Mouse (Mus musculus) kidney, postnatal 36 days (tissue): Measurements from ENCODE around the gene Pakap.

Source experiments
- DNase-seq, 2 experiments: peaks; one replicate each; pipeline ENCODE4 v3.0.0; 2021 to 2022; ENCODE audit warnings: mixed read lengths in 2 of 2

Gene Pakap

DNA sequence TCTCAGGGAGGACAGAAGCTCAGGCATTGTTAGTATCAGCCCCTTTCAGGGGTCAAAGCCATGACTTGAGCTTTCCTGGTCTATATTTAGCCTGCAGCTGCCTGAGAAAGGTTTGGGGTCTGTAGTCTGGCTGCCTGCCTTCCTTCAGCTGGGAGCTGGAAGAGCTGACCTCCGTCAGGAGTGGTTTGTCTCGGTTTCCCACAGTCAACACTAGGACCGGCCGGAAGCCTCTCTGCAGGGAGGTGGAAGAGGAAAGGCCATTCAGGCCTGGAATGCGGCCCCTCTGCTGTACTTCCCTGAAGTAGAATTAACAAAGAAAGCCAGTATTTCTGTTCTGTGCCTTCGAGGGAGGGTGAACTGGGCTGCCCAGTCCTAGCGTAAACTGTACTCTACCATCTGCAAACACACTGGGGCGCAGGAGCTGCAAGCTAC is 279.0 kb downstream of the Pakap start:
- peak; percentile 64 to 68 for DNase-seq

- DNase-seq = no peak
Measured at GRCm38 (mm10) chr4:57847676-57848075, 279.7 kb downstream of the Pakap start.

DNA sequence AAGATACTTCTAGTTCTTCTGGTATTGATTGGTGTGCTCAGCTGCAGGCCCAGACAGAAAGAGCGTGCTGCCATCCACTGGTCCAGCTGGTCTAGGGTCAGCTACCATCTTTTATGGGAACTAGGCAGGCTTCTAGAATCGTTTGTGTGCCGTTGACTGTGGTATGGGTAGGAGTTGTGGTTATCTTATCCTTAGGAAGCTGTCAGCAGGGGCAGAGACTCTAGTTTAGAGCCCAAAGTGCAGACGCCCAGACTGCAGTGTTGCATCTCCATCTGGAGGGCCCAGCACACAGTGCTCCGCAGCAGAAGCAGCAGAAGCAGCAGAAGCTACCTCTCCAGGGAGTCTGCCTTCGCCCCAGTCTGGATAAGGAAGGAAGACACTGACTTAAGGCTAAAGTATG is 281.5 kb downstream of the Pakap start:
- DNase-seq = peak in 1 of 2 experiments; percentile 19

GRCm38 (mm10) chr4:57851731-57852130 is 283.8 kb downstream of the Pakap start:
- peak in 1 of 2 experiments; percentile 1 for DNase-seq

GRCm38 (mm10) chr4:57852461-57853040 is 284.6 kb downstream of the Pakap start:
- DNase-seq = peak in 1 of 2 experiments; percentile 1

DNA sequence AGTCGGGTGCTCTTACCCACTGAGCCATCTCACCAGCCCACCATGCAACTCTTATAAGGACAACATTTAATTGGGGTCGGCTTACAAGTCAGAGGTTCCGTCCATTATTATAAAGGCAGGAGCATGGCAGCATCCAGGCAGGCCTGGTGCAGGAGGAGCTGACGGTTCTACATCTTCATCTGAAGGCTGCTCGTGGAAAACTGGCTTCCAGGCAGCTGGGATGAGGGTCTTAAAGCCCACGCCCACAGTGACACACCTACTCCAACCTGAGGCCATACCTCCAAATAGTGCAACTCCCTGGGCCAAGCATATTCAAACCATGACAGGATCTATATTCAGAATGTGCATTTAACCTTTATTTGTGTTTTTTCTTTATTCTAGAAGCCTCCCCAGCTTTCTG is 286.2 kb downstream of the Pakap start:
- peak in 1 of 2 experiments; percentile 0 for DNase-seq

DNA sequence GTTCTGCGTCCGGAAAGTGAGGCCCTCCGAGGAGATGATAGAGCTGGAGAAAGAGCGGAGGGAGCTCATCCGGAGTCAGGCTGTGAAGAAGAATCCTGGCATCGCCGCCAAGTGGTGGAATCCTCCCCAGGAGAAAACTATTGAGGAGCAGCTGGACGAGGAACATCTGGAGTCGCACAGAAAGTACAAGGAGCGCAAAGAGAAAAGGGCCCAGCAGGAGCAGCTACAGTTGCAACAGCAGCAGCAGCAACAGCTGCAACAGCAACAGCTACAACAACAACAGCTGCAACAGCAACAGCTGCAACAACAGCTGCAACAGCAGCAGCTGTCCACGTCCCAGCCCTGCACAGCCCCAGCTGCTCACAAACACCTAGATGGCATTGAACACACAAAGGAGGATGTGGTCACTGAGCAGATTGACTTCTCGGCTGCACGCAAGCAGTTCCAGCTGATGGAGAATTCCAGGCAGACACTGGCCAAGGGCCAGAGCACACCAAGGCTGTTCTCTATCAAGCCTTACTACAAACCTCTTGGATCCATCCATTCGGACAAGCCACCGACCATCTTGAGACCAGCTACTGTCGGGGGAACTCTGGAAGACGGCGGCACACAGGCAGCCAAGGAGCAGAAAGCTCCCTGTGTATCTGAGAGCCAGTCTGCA is 287.4 kb downstream of the Pakap start:
- DNase-seq = peak in 1 of 2 experiments; percentile 34

GRCm38 (mm10) chr4:57856673-57857072 is 288.7 kb downstream of the Pakap start:
- peak; percentile 61 to 63 for DNase-seq

GRCm38 (mm10) chr4:57860204-57860611 is 292.2 kb downstream of the Pakap start:
- DNase-seq = peak; percentile 64 to 72

DNA sequence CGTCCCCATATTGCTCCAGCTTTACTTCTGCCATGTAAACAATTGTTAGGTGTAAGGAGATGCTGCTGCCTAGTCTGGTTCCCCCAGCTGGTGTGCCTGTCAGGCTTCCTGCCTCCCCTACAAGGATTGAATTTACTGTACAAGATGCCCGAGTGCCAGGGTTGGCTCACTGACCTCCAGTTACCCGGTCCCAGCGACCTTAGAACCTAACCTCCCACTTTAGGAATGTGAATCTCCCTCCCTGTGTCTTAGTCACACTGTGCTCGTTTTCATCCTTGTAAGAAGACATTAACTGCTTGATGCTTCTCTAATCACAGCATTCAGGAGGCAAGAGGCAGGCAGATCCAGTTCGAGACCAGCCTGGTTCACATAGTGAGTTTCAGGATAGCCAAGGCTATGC is 293.2 kb downstream of the Pakap start:
- DNase-seq = peak; percentile 62 to 75

GRCm38 (mm10) chr4:57861856-57862255 is 293.9 kb downstream of the Pakap start:
- peak; percentile 36 to 59 for DNase-seq

- peak in 1 of 2 experiments; percentile 5 for DNase-seq
Measured at GRCm38 (mm10) chr4:57862269-57862986, 294.4 kb downstream of the Pakap start.

DNA sequence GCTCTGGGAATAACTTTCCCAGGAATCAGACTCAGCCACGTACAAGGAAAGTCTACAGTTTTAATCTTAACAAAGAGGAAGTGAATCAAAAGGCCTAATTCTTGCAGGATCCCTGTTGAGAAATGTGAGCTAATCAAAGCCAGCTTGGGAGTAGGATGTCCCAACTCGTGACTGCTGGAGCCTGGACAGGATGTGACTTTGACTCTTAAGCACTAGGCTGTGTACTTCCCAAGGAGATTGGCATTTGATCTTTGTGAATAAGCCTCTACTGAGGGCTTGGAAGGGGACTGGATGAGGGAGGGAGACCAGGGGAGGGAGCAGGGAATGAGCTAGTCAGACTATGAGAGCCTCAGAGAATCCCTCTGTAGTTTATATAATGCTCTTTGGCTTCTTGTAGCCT is 298.1 kb downstream of the Pakap start:
- DNase-seq = peak; percentile 45 to 74

DNA sequence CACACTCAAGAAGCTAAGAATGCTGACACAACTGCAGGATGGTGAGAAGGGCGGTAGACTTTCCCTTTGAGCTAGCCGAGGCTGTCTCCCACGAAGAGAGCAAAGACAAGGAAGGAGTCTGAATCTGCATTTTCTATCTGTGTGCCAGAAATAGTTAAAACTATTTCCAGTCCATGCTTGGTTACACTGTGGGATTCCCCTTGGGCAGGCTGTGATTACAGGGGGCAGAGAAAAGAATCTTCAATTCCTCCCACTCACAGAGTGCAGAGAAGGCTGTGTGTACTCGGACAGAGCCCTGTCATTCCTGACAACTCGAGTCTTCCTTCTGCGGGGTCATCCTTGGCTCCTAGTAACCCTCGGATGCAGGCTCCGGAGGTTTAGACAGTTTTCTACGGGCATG is 299.0 kb downstream of the Pakap start:
- no peak for DNase-seq

- no peak for DNase-seq
Measured at GRCm38 (mm10) chr4:57867454-57867853, 299.5 kb downstream of the Pakap start.

GRCm38 (mm10) chr4:57879137-57879536 is 311.2 kb downstream of the Pakap start:
- no peak for DNase-seq

GRCm38 (mm10) chr4:57879804-57880357 is 311.9 kb downstream of the Pakap start:
- DNase-seq = peak; percentile 86 to 92

- DNase-seq = peak; percentile 50 to 68
Measured at GRCm38 (mm10) chr4:57883520-57884421, 315.8 kb downstream of the Pakap start.

GRCm38 (mm10) chr4:57884511-57884910 is 316.5 kb downstream of the Pakap start:
- no peak for DNase-seq

GRCm38 (mm10) chr4:57885186-57885585 is 317.2 kb downstream of the Pakap start:
- no peak for DNase-seq

DNA sequence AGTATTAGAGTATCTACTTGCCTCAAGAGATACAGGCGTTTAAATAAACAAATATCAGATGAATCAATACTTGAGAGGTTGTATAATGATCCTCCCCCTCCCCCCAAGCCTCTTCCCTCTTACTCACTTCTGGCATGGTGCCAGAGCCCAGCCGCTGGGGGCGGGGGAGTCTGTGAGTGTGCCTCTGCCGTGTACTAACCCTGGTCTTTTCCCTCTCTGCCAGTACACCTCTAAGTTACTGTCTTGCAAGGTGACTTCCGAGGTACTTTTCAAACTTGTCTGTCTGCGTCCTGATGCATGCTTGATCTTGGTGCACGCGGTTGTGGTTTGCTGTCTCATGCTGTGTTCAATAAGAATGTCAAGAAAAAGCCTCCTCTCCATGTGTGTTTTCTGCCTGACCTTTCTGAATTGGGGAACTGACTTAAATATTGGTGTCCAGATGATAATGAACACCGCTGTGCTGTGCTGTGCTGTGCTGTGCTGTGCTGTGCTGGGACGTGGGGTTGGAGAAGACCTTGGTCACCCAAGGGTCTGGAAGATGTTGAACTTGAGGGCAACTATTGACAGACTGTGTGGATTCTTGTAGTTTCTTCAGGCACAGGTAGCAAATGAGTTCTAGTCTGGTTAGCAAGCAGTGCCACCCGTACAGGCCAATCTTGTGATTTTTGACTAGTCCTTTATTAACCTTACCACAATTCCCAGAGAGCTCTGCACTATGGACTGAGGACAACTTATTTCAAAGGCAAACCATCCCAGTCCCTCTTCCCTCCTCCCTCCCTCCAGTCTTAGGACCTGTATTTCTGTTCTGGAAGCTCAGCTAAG is 318.3 kb downstream of the Pakap start:
- peak; percentile 69 to 70 for DNase-seq

- no peak for DNase-seq
Measured at GRCm38 (mm10) chr4:57886888-57887230, 318.9 kb downstream of the Pakap start.
